Mouse (Mus musculus) testis, adult 2 months (tissue): ENCODE results near the gene Rbfox3.

Experiments
- CTCF ChIP-seq: fragments of 200-500 bp; IDR thresholded peaks from 2 replicates; pipeline ENCODE4 v1.5.1; 2012; ENCODE audit warnings: low read depth, mild to moderate bottlenecking, inconsistent platforms, low read length, moderate library complexity; ENCODE audit not compliant: control insufficient read depth, insufficient read depth, insufficient replicate concordance
- POLR2A ChIP-seq: fragments of 200-500 bp; IDR thresholded peaks from 2 replicates; pipeline ENCODE4 v1.6.1; 2012; ENCODE audit warnings: low read depth, mild to moderate bottlenecking, inconsistent platforms, low read length, moderate library complexity; ENCODE audit not compliant: control insufficient read depth

DNA sequence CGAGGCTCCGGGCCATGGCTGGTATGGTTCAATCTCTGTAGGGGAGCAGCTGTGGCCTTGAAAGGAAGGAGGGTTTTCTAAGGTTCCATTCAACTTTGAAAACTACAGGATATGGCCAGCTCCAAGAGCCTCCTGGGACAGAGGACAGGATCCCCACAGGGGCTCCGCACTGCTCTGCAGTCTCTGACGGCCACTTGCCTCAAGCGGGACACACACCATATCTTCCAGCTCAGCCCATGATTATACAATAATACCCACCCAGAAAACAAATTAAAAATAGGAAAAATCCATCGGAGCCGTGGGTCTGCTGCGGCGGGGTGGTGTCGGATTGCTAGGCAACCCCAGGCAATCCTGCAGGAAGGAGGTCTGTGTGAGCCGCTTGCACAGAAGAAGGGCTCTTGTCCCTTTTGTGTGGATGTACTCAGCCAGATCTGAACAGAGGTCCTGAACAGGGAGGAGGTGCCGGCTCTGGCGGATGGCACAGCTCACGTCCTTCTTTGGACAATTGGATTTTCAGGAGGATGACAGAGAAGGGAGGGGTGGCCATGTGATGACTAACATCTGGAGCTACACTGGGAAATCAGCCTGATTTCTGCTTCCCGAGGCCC, 5.1 kb upstream of the Rbfox3 start:
- no peak for TF ChIP-seq POLR2A
- no peak for TF ChIP-seq CTCF
